Mouse (Mus musculus): ENCODE measurements around the gene Emilin3.
"Not testable (repeated sequence)": the region's sequence is repeated elsewhere in the genome, so short reads cannot be mapped to it uniquely, and the experiment has no call there.

Gene Emilin3

GRCm38 (mm10) chr2:160912231-160912671 is at the start of gene Emilin3:
TSS of gene Emilin3 (minus strand) at chr2:160912328.
- no peak for DNase-seq (ENCODE audit: low spot score in 2 of 2)

GRCm38 (mm10) chr2:160960956-160961646 is 49.0 kb upstream of the Emilin3 start:
- no peak for DNase-seq (ENCODE audit: low spot score in 2 of 2)

GRCm38 (mm10) chr2:160959901-160960300 is 47.8 kb upstream of the Emilin3 start:
- DNase-seq (ENCODE audit: low spot score in 2 of 2) = peak in 1 of 2 experiments; percentile 12

GRCm38 (mm10) chr2:160958737-160959136 is 46.6 kb upstream of the Emilin3 start:
- DNase-seq (ENCODE audit: low spot score in 2 of 2) = no peak

- not testable (repeated sequence) for DNase-seq (ENCODE audit: low spot score in 2 of 2)
Measured at GRCm38 (mm10) chr2:160957801-160958200, 45.7 kb upstream of the Emilin3 start.

GRCm38 (mm10) chr2:160957307-160957706 is 45.2 kb upstream of the Emilin3 start:
- not testable (repeated sequence) for DNase-seq (ENCODE audit: low spot score in 2 of 2)

- DNase-seq (ENCODE audit: low spot score in 2 of 2) = no peak
Measured at GRCm38 (mm10) chr2:160955331-160955730, 43.2 kb upstream of the Emilin3 start.

GRCm38 (mm10) chr2:160954541-160954940 is 42.4 kb upstream of the Emilin3 start:
- DNase-seq (ENCODE audit: low spot score in 2 of 2) = no peak

- no peak for DNase-seq (ENCODE audit: low spot score in 2 of 2)
Measured at GRCm38 (mm10) chr2:160953131-160953873, 41.2 kb upstream of the Emilin3 start.

- no peak for DNase-seq (ENCODE audit: low spot score in 2 of 2)
Measured at GRCm38 (mm10) chr2:160951595-160951994, 39.5 kb upstream of the Emilin3 start.

GRCm38 (mm10) chr2:160942443-160942842 is 30.3 kb upstream of the Emilin3 start:
- no peak for DNase-seq (ENCODE audit: low spot score in 2 of 2)

GRCm38 (mm10) chr2:160940930-160941709 is 29.0 kb upstream of the Emilin3 start:
- DNase-seq (ENCODE audit: low spot score in 2 of 2) = no peak

GRCm38 (mm10) chr2:160934451-160934850 is 22.3 kb upstream of the Emilin3 start:
- DNase-seq (ENCODE audit: low spot score in 2 of 2) = no peak

GRCm38 (mm10) chr2:160933890-160934289 is 21.8 kb upstream of the Emilin3 start:
- no peak for DNase-seq (ENCODE audit: low spot score in 2 of 2)

GRCm38 (mm10) chr2:160932981-160933380 is 20.9 kb upstream of the Emilin3 start:
- DNase-seq (ENCODE audit: low spot score in 2 of 2) = no peak

- DNase-seq (ENCODE audit: low spot score in 2 of 2) = no peak
Measured at GRCm38 (mm10) chr2:160932325-160932724, 20.2 kb upstream of the Emilin3 start.

GRCm38 (mm10) chr2:160931378-160931777 is 19.2 kb upstream of the Emilin3 start:
- DNase-seq (ENCODE audit: low spot score in 2 of 2) = no peak

GRCm38 (mm10) chr2:160925203-160925602 is 13.1 kb upstream of the Emilin3 start:
- DNase-seq (ENCODE audit: low spot score in 2 of 2) = no peak

- DNase-seq (ENCODE audit: low spot score in 2 of 2) = no peak
Measured at GRCm38 (mm10) chr2:160921285-160921684, 9.2 kb upstream of the Emilin3 start.

GRCm38 (mm10) chr2:160918930-160919215 is 6.7 kb upstream of the Emilin3 start:
- DNase-seq (ENCODE audit: low spot score in 2 of 2) = no peak

GRCm38 (mm10) chr2:160918154-160918929 is 6.2 kb upstream of the Emilin3 start:
- no peak for DNase-seq (ENCODE audit: low spot score in 2 of 2)

GRCm38 (mm10) chr2:160917313-160917712 is 5.2 kb upstream of the Emilin3 start:
- no peak for DNase-seq (ENCODE audit: low spot score in 2 of 2)

Data from urinary bladder, postnatal 36 days (tissue).